Mouse (Mus musculus): ENCODE measurements at regions not wholly inside any gene's neighbourhood (a gene's known extent, or its start where the extent isn't known, plus 50 kb on each side); places are given as distances from the start of the nearest gene placed in this dataset.

GRCm38 (mm10) chr6:143547406-143547903, 380.4 kb downstream of the Etnk1 start:
- no peak for DNase-seq

DNA sequence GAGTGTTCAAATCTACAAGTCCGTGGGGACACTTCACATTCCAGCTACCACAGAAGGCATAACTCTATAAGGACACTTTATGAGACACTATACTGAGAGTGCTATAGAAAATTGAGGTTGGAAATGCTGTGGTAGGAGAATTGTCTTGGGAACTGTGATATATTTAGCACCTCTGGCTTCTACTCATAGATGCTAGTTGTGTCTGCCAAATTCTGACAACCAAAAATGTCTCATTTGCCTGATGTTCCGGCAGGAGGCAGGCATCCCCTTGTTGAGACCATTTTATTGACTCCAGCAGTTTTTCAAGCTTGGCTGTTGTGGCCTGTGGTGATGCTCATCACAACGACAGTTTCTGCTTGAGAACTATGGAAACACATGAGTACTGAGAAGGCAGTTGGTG, 387.9 kb downstream of the Etnk1 start:
- DNase-seq = no peak

DNA sequence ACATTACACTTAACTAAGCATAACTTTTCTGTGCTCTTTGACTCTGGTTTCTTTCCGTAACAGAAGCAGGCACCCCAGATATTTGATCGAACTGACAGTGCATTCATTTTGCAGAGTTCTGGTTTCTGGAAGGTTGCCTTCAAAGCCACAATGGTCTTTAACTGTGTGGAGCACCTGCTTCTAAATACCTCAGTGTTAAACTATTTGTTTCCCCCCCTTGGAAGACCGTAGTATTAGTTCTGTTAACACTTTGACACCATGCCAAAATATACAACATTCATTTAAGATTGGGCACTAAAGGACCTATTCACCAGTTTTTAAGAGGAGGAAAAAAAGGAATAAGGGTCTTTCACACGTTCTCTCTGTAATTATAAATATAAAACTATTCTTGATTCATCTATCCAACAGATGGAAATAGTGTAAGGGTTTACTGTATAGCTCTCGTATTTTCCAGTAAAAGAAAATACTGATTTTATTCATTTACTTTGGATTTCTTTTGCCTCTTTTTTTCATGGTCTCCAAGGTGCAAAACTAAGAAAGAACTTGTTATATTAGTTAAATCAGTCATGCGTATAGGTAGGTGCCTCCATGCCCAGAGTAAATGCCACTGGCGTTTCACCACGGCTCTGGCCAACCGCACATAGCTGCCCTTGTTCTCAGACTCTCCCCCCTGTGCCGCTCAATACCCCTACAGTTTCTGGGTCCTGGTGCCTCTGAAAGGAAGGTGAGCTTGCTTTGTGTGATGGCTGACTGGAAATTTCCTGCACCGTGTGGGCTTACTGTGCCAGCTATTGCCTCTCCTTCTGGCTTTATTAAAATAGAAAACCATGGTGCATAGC, 391.2 kb downstream of the Etnk1 start:
- no peak for DNase-seq

DNA sequence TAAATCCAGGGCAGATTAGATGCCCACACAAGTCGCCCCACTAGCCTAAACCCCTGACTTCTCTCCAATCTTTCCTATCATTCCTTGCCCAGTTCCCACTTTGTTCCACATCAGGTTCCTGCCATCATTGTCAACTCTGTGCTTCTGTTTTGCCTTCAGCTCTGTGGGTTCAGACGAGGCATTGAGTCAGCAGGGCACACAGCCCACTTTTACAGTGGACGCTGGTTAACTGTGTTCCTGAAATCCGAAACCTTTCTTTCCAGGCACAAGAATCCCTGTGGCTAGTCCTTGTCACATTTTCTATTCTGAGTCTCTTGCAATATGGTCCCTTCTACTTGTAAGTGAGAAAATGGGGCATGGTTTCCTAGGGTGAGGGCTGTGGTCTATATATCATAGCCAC, 392.3 kb downstream of the Etnk1 start:
- no peak for DNase-seq

GRCm38 (mm10) chr6:143561316-143562088, 394.5 kb downstream of the Etnk1 start:
- no peak for DNase-seq

DNA sequence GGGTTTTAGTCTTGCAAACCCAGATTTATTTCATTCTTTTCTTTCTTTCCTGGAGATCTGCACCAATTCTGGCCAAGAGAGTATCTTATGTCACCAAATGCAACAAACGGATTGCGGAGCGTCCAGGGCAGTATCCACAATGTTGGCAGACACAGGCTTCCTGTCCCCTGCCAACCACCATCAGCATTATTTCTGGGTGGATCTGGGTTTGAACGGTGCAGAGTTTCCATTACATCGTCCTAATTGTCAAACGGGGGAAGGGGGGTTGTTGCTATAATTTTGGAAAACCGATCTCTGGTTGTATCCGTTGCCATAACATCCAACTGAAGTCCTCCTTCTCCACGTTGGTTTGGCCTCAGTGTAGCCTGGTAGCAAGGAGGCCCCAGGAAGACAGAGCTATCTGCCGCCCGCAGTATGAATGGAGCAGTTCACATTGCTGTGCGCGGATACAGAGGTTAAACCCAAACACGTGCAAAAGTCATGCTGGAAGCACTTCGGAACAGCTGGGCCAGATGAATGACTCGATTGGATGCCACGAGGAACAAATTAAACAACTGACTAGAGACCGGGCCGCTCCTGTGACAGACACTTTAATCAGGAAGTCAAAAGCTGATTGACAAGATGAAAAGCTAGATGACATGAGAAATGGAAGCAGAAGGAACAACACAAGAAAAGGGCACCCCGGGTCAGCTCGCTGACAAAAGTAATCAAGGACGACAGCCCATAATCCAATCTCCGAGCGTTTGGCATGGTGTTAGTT, 404.5 kb downstream of the Etnk1 start:
- DNase-seq = no peak

DNA sequence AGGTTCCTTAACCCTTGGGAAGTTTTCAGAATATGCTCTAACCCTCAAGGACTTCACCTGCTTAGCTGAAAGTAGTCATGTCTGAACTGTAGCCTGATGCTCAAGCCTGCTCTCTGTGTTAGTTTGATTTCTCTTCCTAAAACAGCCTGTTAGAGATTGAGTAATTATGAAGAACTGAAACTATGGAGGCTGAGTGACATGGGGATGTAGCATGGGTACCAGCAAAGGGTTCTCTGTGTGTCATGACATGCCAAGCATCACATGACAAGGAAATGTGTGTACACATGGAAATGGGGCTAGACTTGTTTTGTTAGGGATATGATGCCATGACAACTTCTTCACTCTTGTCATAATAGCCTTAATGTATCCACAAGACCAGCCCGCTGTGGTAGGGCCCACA, 412.2 kb downstream of the Etnk1 start:
- no peak for DNase-seq

DNA sequence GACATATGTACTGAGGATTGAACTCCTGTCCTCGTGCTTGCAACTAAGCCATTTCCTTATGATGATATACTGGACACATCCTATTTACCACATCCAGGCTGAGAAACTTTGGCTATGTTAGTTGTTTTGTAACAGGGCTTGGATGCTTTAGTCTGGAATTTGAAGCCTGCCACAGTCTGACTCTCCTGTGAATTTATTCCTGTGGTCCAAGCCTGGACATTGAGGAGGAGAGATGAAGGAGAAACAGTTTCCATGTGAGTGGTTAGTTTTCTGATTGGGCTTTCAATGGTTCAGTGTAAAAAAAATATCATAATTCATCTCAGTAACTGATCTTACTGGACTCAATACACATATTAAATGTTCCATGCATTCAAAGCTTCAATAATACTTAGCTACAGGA, 422.6 kb downstream of the Etnk1 start:
- no peak for DNase-seq

DNA sequence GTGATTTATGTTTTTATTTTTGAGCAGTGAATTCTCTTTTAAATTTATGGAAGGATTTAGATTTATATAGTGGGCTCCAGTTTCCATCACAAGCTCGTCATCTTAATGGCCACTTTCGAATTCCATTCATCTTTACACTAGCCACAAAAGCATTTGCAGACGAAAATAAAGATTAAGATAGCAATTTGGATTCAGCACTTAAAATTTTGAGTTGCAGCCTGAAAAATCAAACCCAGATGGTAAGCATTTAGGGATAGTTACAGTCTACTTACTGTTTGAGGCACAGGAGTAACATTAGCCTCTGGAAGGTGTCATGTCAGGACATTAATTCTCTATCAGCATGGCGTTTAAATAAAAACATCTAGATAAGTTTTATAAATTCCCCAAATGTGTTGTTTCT, 423.2 kb downstream of the Etnk1 start:
- no peak for DNase-seq

DNA sequence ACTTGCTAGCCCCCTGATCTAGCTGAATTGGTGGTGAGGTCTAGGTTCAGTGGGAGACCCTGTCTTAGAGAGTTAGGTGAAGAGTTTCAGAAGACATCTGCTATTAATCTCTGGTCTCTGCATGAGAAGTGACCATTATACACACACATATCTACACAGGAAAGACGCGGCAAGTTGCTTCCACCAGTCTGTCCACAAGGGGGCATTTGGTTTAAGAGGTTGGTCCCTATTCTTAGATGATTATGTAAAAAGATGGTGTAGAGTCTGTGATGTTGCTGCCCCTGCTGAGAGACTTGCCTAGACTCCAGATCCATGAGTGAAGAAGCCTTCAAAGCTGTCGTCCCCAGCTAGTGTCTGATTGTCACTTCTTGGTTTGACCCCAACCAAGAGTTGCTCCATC, 425.5 kb downstream of the Etnk1 start:
- DNase-seq = no peak

- DNase-seq = no peak
These were observed 428.5 kb downstream of the Etnk1 start for GRCm38 (mm10) chr6:143595486-143595885.

DNA sequence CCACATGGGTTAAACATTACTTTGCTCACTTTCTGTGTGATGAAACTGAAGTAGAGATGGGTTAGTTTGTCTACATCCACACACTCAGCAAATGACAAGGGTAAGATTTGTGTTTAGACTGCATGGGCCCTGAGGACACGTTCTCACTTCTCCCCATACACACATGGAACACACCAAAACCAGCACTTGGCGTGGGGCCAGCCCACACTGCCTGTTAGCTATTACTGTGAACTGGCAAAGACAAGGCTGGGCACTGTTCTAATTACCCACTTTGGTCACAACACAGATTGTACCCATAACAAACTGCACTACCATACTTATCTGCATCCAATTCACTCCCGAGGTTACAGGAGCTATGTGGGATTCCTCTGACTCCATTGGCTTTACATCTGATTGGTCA, 430.4 kb downstream of the Etnk1 start:
- DNase-seq = peak; percentile 15

DNA sequence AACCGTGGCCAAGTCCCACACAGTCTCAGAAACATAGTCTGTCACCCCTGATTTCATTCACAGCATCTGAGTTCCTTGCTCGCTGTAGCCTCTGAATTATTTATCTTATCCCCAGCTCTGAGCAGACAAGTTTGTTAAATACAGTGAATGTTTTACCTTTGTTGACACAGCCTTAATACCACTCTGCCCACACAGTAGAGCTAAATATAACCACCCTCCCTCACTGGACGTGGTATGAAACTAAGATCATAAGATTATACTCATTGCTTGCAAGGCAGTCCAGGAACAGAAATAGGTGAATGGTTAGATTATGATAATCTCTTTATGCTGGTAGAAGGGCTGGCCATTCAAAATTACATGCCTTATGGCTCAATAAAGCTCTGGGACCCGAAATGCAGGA, 431.9 kb downstream of the Etnk1 start:
- DNase-seq = no peak

- no peak for DNase-seq
These were observed 442.1 kb downstream of the Etnk1 start for GRCm38 (mm10) chr6:143609100-143609499.

DNA sequence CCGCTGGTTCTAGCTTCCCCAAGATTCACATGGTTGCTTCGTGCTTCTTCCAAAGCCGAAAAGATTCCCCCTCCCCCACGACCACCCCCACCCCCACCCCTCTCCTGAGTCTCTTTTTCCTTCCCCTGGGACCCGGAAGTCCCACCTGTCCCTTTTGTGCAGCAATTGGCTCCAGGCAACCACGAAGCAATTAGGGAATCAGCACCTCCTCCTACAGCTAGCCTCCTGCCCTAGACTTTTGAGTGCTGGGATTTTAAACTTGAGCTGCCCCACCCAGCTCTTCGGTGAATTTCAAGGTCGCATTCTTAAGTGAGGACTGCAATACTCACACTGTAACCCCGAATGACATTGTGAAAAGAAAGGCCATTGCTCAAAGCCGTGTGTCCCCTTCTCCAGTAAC, 445.9 kb downstream of the Etnk1 start:
- DNase-seq = no peak

GRCm38 (mm10) chr6:143614431-143614987, 447.5 kb downstream of the Etnk1 start:
- DNase-seq = no peak

- DNase-seq = no peak
These were observed 448.3 kb downstream of the Etnk1 start for GRCm38 (mm10) chr6:143615361-143615760.

DNA sequence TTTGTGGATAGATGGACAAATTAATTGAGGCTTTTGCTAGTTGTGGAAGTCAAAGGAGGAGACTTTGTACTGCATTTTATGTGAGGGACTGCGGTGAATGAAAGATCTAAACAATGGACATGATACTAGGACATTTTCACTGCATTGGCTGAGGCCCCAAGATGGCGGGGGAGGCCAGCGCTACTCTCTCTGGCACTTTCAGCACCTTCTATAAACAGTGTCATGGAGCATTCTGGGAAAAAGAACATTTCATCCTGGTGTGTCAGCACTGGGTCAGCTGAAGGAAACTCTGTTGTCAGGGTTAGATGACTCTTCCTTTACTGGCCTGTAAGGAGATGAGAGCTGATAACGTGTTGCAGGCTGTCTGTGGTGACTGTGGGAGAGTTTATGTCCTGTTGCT, 449.4 kb downstream of the Etnk1 start:
- no peak for DNase-seq

DNA sequence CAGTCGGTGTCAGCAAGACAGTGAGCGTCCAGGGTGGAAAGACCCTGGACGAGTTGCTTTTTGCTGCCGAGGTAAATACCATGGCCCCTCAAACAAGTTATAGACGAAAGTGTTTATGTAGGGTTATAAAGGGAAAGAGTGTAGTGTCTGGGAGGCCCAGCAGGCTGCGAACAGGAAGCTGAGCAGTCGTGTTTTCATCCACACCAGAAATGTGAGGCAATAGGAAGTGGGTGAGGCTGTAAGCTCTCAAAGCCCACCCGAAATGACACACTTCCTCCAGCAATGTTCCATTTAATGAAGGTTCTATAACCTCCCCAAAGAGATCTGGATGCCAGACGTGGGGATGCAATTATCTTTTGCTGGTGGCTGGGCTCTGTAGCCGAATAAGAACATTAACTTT, 451.5 kb downstream of the Etnk1 start:
- no peak for DNase-seq

DNA sequence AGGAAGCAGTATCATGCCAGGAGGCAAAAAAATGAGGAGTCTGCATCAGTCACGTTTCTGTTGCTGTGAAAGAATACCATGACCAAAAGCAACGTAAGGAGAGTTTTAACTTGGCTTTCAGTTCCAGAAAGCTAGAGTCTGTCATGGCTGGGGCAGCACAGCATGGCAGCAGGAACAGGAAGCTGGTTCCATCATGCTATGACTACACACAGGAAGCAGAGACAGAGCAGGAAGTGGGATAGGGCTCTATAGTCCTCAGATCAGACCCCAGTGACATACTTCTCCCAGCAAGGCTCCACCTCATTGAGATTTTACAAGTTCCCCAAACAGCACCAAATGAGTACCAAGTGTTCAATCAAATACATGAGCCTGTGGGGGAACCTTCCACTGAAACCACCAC, 453.6 kb downstream of the Etnk1 start:
- DNase-seq = no peak

DNA sequence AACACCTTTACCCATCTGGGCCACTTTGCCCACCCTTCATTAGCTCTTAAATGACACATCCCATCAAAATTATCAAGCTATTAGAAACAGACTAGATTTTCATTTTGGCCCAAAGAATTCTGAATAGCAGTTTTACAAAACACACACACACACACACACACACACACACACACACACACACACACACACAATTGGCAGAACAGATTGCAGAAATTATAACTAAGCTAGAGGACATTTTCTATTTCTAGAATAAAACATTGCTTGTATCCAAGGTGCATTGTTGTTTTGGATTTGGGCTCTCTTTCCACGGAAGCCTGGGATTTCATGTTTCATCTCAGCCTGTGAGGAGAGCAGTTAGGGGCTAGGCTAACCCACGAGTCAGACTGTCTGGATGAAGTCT, 455.1 kb downstream of the Etnk1 start:
- no peak for DNase-seq

- DNase-seq = no peak
These were observed 457.9 kb downstream of the Etnk1 start for GRCm38 (mm10) chr6:143624901-143625300.

DNA sequence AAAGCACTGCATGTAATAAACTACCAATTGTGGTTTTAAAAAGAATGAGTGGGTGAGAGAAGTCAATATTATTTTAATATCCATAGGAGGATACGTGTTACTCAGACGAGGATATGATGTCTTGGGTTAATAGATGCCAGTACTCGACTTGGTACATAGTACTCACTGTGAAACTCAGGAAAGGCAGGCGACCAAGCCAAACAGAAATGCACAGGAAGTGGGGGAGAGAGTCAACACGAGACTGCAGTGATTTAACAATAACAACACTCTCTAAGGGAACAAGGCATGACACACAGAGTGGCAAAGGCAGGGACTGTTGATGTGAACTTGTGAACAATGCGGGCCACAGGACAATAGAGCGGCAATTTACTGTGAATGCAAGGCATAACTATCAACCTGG, 464.6 kb downstream of the Etnk1 start:
- DNase-seq = no peak
